Mouse (Mus musculus): Measurements from ENCODE around the gene Tpsb2.

The Tpsb2 gene

GRCm38 (mm10) chr17:25407352-25407751 lies 41.2 kb downstream of the Tpsb2 start:
- DNase-seq (ENCODE audit: low spot score): no peak

GRCm38 (mm10) chr17:25408302-25408999 lies 42.3 kb downstream of the Tpsb2 start:
- DNase-seq (ENCODE audit: low spot score): no peak

GRCm38 (mm10) chr17:25409621-25410020 lies 43.5 kb downstream of the Tpsb2 start:
- no peak for DNase-seq (ENCODE audit: low spot score)

- no peak for DNase-seq (ENCODE audit: low spot score)
Observed at GRCm38 (mm10) chr17:25410180-25410579, 44.1 kb downstream of the Tpsb2 start.

GRCm38 (mm10) chr17:25410786-25411185 lies 44.7 kb downstream of the Tpsb2 start:
- no peak for DNase-seq (ENCODE audit: low spot score)

- DNase-seq (ENCODE audit: low spot score): no peak
Observed at GRCm38 (mm10) chr17:25411251-25411650, 45.1 kb downstream of the Tpsb2 start.

- DNase-seq (ENCODE audit: low spot score): no peak
Observed at GRCm38 (mm10) chr17:25414209-25414608, 48.1 kb downstream of the Tpsb2 start.

- no peak for DNase-seq (ENCODE audit: low spot score)
Observed at GRCm38 (mm10) chr17:25414917-25415316, 48.8 kb downstream of the Tpsb2 start.

- DNase-seq (ENCODE audit: low spot score): no peak
Observed at GRCm38 (mm10) chr17:25415421-25415913, 49.4 kb downstream of the Tpsb2 start.

GRCm38 (mm10) chr17:25416219-25416618 lies 50.1 kb downstream of the Tpsb2 start:
- no peak for DNase-seq (ENCODE audit: low spot score)

- DNase-seq (ENCODE audit: low spot score): no peak
Observed at GRCm38 (mm10) chr17:25417990-25418389, 51.9 kb downstream of the Tpsb2 start.
